Mouse (Mus musculus) myocyte (in vitro differentiated cells): ENCODE measurements at regions not wholly inside any gene's neighbourhood (a gene's known extent, or its start where the extent isn't known, plus 50 kb on each side); places are given as distances from the start of the nearest gene placed in this dataset.
A peak's percentile ranks its signal among the peaks of the same experiment; 100 is the strongest.

Experiments
- MYOG ChIP-seq, 3 experiments: IDR thresholded peaks; one replicate each; pipeline ENCODE4 v1.6.1; 2011; ENCODE audit warnings: control low read depth in 2 of 3, low read depth in 2 of 3, mild to moderate bottlenecking in 2 of 3; ENCODE audit not compliant: insufficient read length in 2 of 3, control insufficient read depth in 1 of 3, insufficient read depth in 1 of 3
- POLR2A ChIP-seq: IDR thresholded peaks from one replicate; pipeline ENCODE4 v1.6.1; 2011; ENCODE audit warnings: low read depth, mild to moderate bottlenecking, control low read depth, moderate library complexity; ENCODE audit not compliant: insufficient read length
- REST ChIP-seq: IDR thresholded peaks from one replicate; pipeline ENCODE4 v1.6.1; 2011; ENCODE audit warnings: mild to moderate bottlenecking, control low read depth, moderate library complexity; ENCODE audit not compliant: insufficient read depth, insufficient read length

GRCm38 (mm10) chr4:53218752-53219151 is 59.1 kb upstream of the Abca1 start:
- TF ChIP-seq POLR2A: no peak
- TF ChIP-seq MYOG (IDR thresholded peaks at IDR 0.05; ENCODE audit: control insufficient read depth in 1 of 3, insufficient read depth in 1 of 3, insufficient read length in 2 of 3, low read depth in 2 of 3): peak in 1 of 3 experiments; percentile 65
- TF ChIP-seq REST: no peak
